Mouse (Mus musculus) A20 (cell line): ENCODE results near the gene Zfp1.

ENCODE experiments used
- DNase-seq: peaks from one replicate; pipeline ENCODE4 v3.0.0-alpha.2; 2011; ENCODE audit warnings: low read depth, low spot score

Gene Zfp1

GRCm38 (mm10) chr8:111625694-111626527 lies 17.3 kb upstream of the Zfp1 start:
- peak; percentile 75 for DNase-seq

GRCm38 (mm10) chr8:111626528-111626820 lies 16.7 kb upstream of the Zfp1 start:
- DNase-seq, result no peak

- DNase-seq, result no peak
These were observed 16.3 kb upstream of the Zfp1 start for GRCm38 (mm10) chr8:111626933-111627332.

- DNase-seq, result no peak
These were observed 15.3 kb upstream of the Zfp1 start for GRCm38 (mm10) chr8:111627923-111628322.

- DNase-seq, result no peak
These were observed 14.8 kb upstream of the Zfp1 start for GRCm38 (mm10) chr8:111628401-111628800.

GRCm38 (mm10) chr8:111628894-111629501 lies 14.2 kb upstream of the Zfp1 start:
- DNase-seq, result no peak

- no peak for DNase-seq
These were observed 13.1 kb upstream of the Zfp1 start, which contains the start of gene Ldhd for GRCm38 (mm10) chr8:111630105-111630521. Ldhd (minus strand) TSS chr8:111630374.

- no peak for DNase-seq
These were observed 11.6 kb upstream of the Zfp1 start for GRCm38 (mm10) chr8:111631589-111631988.

GRCm38 (mm10) chr8:111632976-111633375 lies 10.2 kb upstream of the Zfp1 start:
- DNase-seq, result no peak

- no peak for DNase-seq
These were observed 5.1 kb upstream of the Zfp1 start for GRCm38 (mm10) chr8:111638086-111638485.

GRCm38 (mm10) chr8:111641064-111641463 lies 2.1 kb upstream of the Zfp1 start:
- DNase-seq, result no peak

- no peak for DNase-seq
These were observed 705 bp upstream of the Zfp1 start for GRCm38 (mm10) chr8:111642496-111642895.

GRCm38 (mm10) chr8:111642939-111643263 lies 300 bp upstream of the Zfp1 start:
- DNase-seq, result no peak

GRCm38 (mm10) chr8:111644286-111645051 lies 1.3 kb downstream of the Zfp1 start:
- peak; percentile 78 for DNase-seq

- DNase-seq, result peak; percentile 37
These were observed 2.5 kb downstream of the Zfp1 start for GRCm38 (mm10) chr8:111645715-111646114.

GRCm38 (mm10) chr8:111648834-111649233 lies 5.6 kb downstream of the Zfp1 start:
- DNase-seq, result no peak

GRCm38 (mm10) chr8:111650651-111651050 lies 7.5 kb downstream of the Zfp1 start:
- DNase-seq, result no peak

- no peak for DNase-seq
These were observed 10.3 kb downstream of the Zfp1 start for GRCm38 (mm10) chr8:111653524-111653923.

- no peak for DNase-seq
These were observed 14.2 kb downstream of the Zfp1 start for GRCm38 (mm10) chr8:111657312-111657854.

GRCm38 (mm10) chr8:111658819-111659423 lies 15.7 kb downstream of the Zfp1 start:
- DNase-seq, result peak; percentile 24

- DNase-seq, result peak; percentile 73
These were observed 19.3 kb downstream of the Zfp1 start for GRCm38 (mm10) chr8:111662473-111662872.

- no peak for DNase-seq
These were observed 23.6 kb downstream of the Zfp1 start for GRCm38 (mm10) chr8:111666751-111667150.
